Mouse (Mus musculus) kidney, embryonic 15.5 days (tissue): ENCODE measurements around the gene Agpat1. TPM values are rescaled to one million over a fixed set of nuclear protein-coding genes. Genes with fewer than 3 reads are reported as not detected.

Source experiments
- ATAC-seq: fragments of 200-750 bp; cut with Nextera tagmentation; replicated peaks from 2 replicates; pipeline ENCODE4 v1.8.0; 2017; ENCODE audit warnings: moderate TSS enrichment; ENCODE audit not compliant: low FRiP score
- H3K27ac ChIP-seq: fragments of 300-500 bp; sonication (generic); 2 replicates; pipeline ENCODE4 v1.5.1; 2015; ENCODE audit warnings: mild to moderate bottlenecking, inconsistent platforms
- H3K27me3 ChIP-seq: fragments of 300-500 bp; sonication (generic); 2 replicates; pipeline ENCODE4 v1.6.1; 2015; ENCODE audit warnings: inconsistent platforms
- H3K36me3 ChIP-seq: fragments of 300-500 bp; sonication (generic); 2 replicates; pipeline ENCODE4 v1.6.1; 2015; ENCODE audit warnings: inconsistent platforms
- H3K4me1 ChIP-seq: fragments of 300-500 bp; sonication (generic); 2 replicates; pipeline ENCODE4 v1.6.1; 2015; ENCODE audit warnings: inconsistent platforms
- H3K4me2 ChIP-seq: fragments of 300-500 bp; sonication (generic); 2 replicates; pipeline ENCODE4 v1.6.1; 2015; ENCODE audit warnings: moderate library complexity, mild to moderate bottlenecking, inconsistent platforms
- H3K4me3 ChIP-seq: fragments of 300-500 bp; sonication (generic); replicated peaks from 2 replicates; pipeline ENCODE4 v1.5.1; 2015; ENCODE audit warnings: mild to moderate bottlenecking, inconsistent platforms
- H3K9ac ChIP-seq: fragments of 300-500 bp; sonication (generic); 2 replicates; pipeline ENCODE4 v1.6.1; 2015; ENCODE audit warnings: mild to moderate bottlenecking, inconsistent platforms
- H3K9me3 ChIP-seq: fragments of 300-500 bp; sonication (generic); replicated peaks from 2 replicates; pipeline ENCODE4 v1.6.1; 2016; ENCODE audit warnings: inconsistent platforms
- WGBS: fragments of 180-500 bp; shearing (Covaris S2); methylation state at CpG from one replicate; pipeline ENCODE4 v1.1.7; 2015; ENCODE audit warnings: mixed read lengths; 5-methylcytosine and 5-hydroxymethylcytosine counted together
- polyA plus RNA-seq: library from polyadenylated mRNA; unstranded; fragments of >200 nt; fragmentation: Nextera tagmentation; extraction: Ambion mirVana; gene quantifications from 2 replicates; pipeline ENCODE4 v1.2.1, GENCODE M21; 2015

The Agpat1 gene
- polyA plus RNA-seq, 1 experiment from 2014 or later, result 72.2 TPM

- 42% methylated on average over 8 of the region's 8 CpGs for WGBS
- no peak for ATAC-seq
- peak overlapping the region; percentile 72 for H3K4me2 ChIP-seq
- H3K9me3 ChIP-seq, result no peaks in the 10 kb centered on the region
- H3K9ac ChIP-seq, result no peak overlapping the region
- peaks cover 44% of the 10 kb centered on the region for H3K36me3 ChIP-seq
- 0 out of 2 replicates have a peak overlapping the region, but pooled peaks have one; percentile 37 for H3K27ac ChIP-seq
- H3K4me3 ChIP-seq, result no peak overlapping the region; the same call in 1 of the 2 replicates
- no peaks in the 10 kb centered on the region for H3K27me3 ChIP-seq
- peaks cover 79% of the 10 kb centered on the region for H3K4me1 ChIP-seq
These were observed 8.0 kb upstream of the Agpat1 start for GRCm38 (mm10) chr17:34596098-34596497.

- Histone ChIP-seq H3K9ac (peak within 1 kb of the TSS; percentile 26; the same call in 1 of the 2 replicates), H3K27me3 (no peaks in the 10 kb centered on the region), H3K9me3 (no peaks in the 10 kb centered on the region), H3K4me2 (peak within 1 kb of the TSS; percentile 27), H3K4me3 (no peak within 1 kb of the TSS), H3K36me3 (peaks cover 56% of the 10 kb centered on the region), H3K27ac (peak within 1 kb of the TSS; percentile 64), H3K4me1 (peaks cover 82% of the 10 kb centered on the region)
- WGBS, result 31% methylated on average over 6 of the region's 6 CpGs
- ATAC-seq, result no peak
These were observed 6.4 kb upstream of the Agpat1 start, which contains the start of gene Ager for GRCm38 (mm10) chr17:34597566-34598095. TSS of gene Ager (plus strand) at chr17:34597862.

GRCm38 (mm10) chr17:34599891-34600290 lies 4.2 kb upstream of the Agpat1 start:
- Histone ChIP-seq H3K9ac (no peak overlapping the region), H3K9me3 (no peaks in the 10 kb centered on the region), H3K4me3 (no peak overlapping the region), H3K27me3 (no peaks in the 10 kb centered on the region), H3K27ac (peak overlapping the region; percentile 37; the same call in 1 of the 2 replicates), H3K36me3 (peaks cover 46% of the 10 kb centered on the region), H3K4me2 (no peak overlapping the region), H3K4me1 (peaks cover 74% of the 10 kb centered on the region)
- WGBS, result 78% methylated on average over 9 of the region's 9 CpGs
- ATAC-seq, result no peak

- Histone ChIP-seq H3K27ac (no peak overlapping the region), H3K9ac (no peak overlapping the region), H3K4me1 (peaks cover 65% of the 10 kb centered on the region), H3K4me2 (peak overlapping the region; percentile 81), H3K27me3 (no peaks in the 10 kb centered on the region), H3K9me3 (no peaks in the 10 kb centered on the region), H3K36me3 (peaks cover 27% of the 10 kb centered on the region), H3K4me3 (peak overlapping the region; percentile 88; the same call in 1 of the 2 replicates)
- ATAC-seq, result no peak
- WGBS, result 88% methylated on average over 12 of the region's 12 CpGs
These were observed 2.3 kb upstream of the Agpat1 start for GRCm38 (mm10) chr17:34601796-34602195.

- Histone ChIP-seq H3K9me3 (no peaks in the 10 kb centered on the region), H3K4me1 (peaks cover 67% of the 10 kb centered on the region), H3K9ac (peak within 1 kb of the TSS; percentile 96), H3K27me3 (no peaks in the 10 kb centered on the region), H3K4me3 (peak within 1 kb of the TSS; percentile 88), H3K4me2 (peak within 1 kb of the TSS; percentile 85), H3K36me3 (peaks cover 32% of the 10 kb centered on the region), H3K27ac (peak within 1 kb of the TSS; percentile 96)
- ATAC-seq, result peak; percentile 95
- WGBS, result under 1% methylated on average over 30 of the region's 30 CpGs
These were observed 544 bp upstream of the Agpat1 start, which contains the start of gene Rnf5 for GRCm38 (mm10) chr17:34603375-34604060. TSS of gene Rnf5 (minus strand) at chr17:34603690.

GRCm38 (mm10) chr17:34604511-34605237 lies 612 bp downstream of the Agpat1 start:
- Histone ChIP-seq H3K4me1 (peaks cover 64% of the 10 kb centered on the region), H3K9ac (peak overlapping the region; percentile 96), H3K27me3 (no peaks in the 10 kb centered on the region), H3K36me3 (peaks cover 31% of the 10 kb centered on the region), H3K4me2 (peak overlapping the region; percentile 85), H3K9me3 (no peaks in the 10 kb centered on the region), H3K27ac (peak overlapping the region; percentile 96), H3K4me3 (peak overlapping the region; percentile 88)
- ATAC-seq, result no peak
- WGBS, result 7% methylated on average over 24 of the region's 24 CpGs

- Histone ChIP-seq H3K27me3 (no peaks in the 10 kb centered on the region), H3K27ac (peak overlapping the region; percentile 96), H3K36me3 (peaks cover 28% of the 10 kb centered on the region), H3K4me2 (peak overlapping the region; percentile 85), H3K4me3 (peak overlapping the region; percentile 88), H3K9me3 (no peaks in the 10 kb centered on the region), H3K4me1 (peaks cover 56% of the 10 kb centered on the region), H3K9ac (peak overlapping the region; percentile 96)
- peak; percentile 57 for ATAC-seq
- WGBS, result 0% methylated on average over 29 of the region's 30 CpGs
These were observed 1.5 kb downstream of the Agpat1 start for GRCm38 (mm10) chr17:34605609-34606008.

GRCm38 (mm10) chr17:34606186-34607039 lies 2.4 kb downstream of the Agpat1 start:
- no peaks in the 10 kb centered on the region for H3K27me3 ChIP-seq
- peak overlapping the region; percentile 96 for H3K9ac ChIP-seq
- H3K4me3 ChIP-seq, result peak overlapping the region; percentile 88
- H3K9me3 ChIP-seq, result no peaks in the 10 kb centered on the region
- H3K36me3 ChIP-seq, result peaks cover 28% of the 10 kb centered on the region
- WGBS, result 11% methylated on average over 32 of the region's 32 CpGs
- peaks cover 54% of the 10 kb centered on the region for H3K4me1 ChIP-seq
- peak overlapping the region; percentile 96 for H3K27ac ChIP-seq
- no peak for ATAC-seq
- peak overlapping the region; percentile 85 for H3K4me2 ChIP-seq

- Histone ChIP-seq H3K27me3 (no peaks in the 10 kb centered on the region), H3K9me3 (no peaks in the 10 kb centered on the region), H3K36me3 (peaks cover 35% of the 10 kb centered on the region), H3K4me2 (0 out of 2 replicates have a peak overlapping the region, but pooled peaks have one; percentile 3), H3K27ac (peak overlapping the region; percentile 54), H3K4me1 (peaks cover 40% of the 10 kb centered on the region), H3K9ac (no peak overlapping the region), H3K4me3 (no peak overlapping the region)
- 72% methylated on average over 7 of the region's 7 CpGs for WGBS
- ATAC-seq, result no peak
These were observed 3.9 kb downstream of the Agpat1 start for GRCm38 (mm10) chr17:34607997-34608396.

- Histone ChIP-seq H3K4me3 (no peak overlapping the region), H3K4me1 (peaks cover 29% of the 10 kb centered on the region), H3K9me3 (no peaks in the 10 kb centered on the region), H3K27me3 (no peaks in the 10 kb centered on the region), H3K27ac (no peak overlapping the region), H3K4me2 (no peak overlapping the region), H3K36me3 (peaks cover 64% of the 10 kb centered on the region), H3K9ac (no peak overlapping the region)
- ATAC-seq, result no peak
- 90% methylated on average over 8 of the region's 8 CpGs for WGBS
These were observed 7.0 kb downstream of the Agpat1 start for GRCm38 (mm10) chr17:34611050-34611449.

GRCm38 (mm10) chr17:34613054-34613645 lies 9.1 kb downstream of the Agpat1 start:
- Histone ChIP-seq H3K4me1 (peaks cover 11% of the 10 kb centered on the region), H3K27me3 (no peaks in the 10 kb centered on the region), H3K36me3 (peaks cover 75% of the 10 kb centered on the region), H3K27ac (no peak overlapping the region), H3K4me2 (no peak overlapping the region), H3K9me3 (no peaks in the 10 kb centered on the region), H3K9ac (no peak overlapping the region), H3K4me3 (no peak overlapping the region)
- 83% methylated on average over 11 of the region's 11 CpGs for WGBS
- ATAC-seq, result no peak
